Mouse (Mus musculus) monocyte, adult 2 months (primary cell): ENCODE results near the gene Vmn1r229.

ENCODE experiments used
- DNase-seq, 2 experiments: peaks; one replicate each; pipeline ENCODE4 v3.0.0; 2022; ENCODE audit warnings: low spot score in 2 of 2, low read depth in 1 of 2

Vmn1r229 gene

GRCm38 (mm10) chr17:20811255-20811654 is at the start of gene Vmn1r229:
Gene Vmn1r229, plus strand, starts transcription at chr17:20811555.
- DNase-seq: no peak

GRCm38 (mm10) chr17:20786057-20786456 is 25.3 kb upstream of the Vmn1r229 start, which contains the start of gene Vmn1r228:
Gene Vmn1r228, minus strand, starts transcription at chr17:20786157.
- DNase-seq: no peak

GRCm38 (mm10) chr17:20840144-20840543 is 28.8 kb downstream of the Vmn1r229 start, which contains the start of gene Vmn1r230:
Gene Vmn1r230, plus strand, starts transcription at chr17:20840444.
- no peak for DNase-seq
